Mouse (Mus musculus) stomach, embryonic 14.5 days (tissue): ENCODE data around the gene Chmp6. TPM values are rescaled to one million over a fixed set of nuclear protein-coding genes. Genes with fewer than 3 reads are reported as not detected.

Experiments used
- ATAC-seq: fragments of 200-750 bp; cut with Nextera tagmentation; 2 replicates; pipeline ENCODE4 v1.8.0; 2017; ENCODE audit warnings: low read depth, moderate TSS enrichment; ENCODE audit not compliant: insufficient number of reproducible peaks, insufficient read depth, low FRiP score
- H3K27ac ChIP-seq: fragments of 300-500 bp; sonication (generic); 2 replicates; pipeline ENCODE4 v1.5.1; 2014; ENCODE audit warnings: mild to moderate bottlenecking, low read length, moderate library complexity, mixed read lengths
- H3K27me3 ChIP-seq: fragments of 300-500 bp; sonication (generic); 2 replicates; pipeline ENCODE4 v1.6.1; 2014; ENCODE audit warnings: low read length, control low read depth, mixed read lengths; ENCODE audit not compliant: control insufficient read depth, insufficient read depth
- H3K36me3 ChIP-seq: fragments of 300-500 bp; sonication (generic); 2 replicates; pipeline ENCODE4 v1.6.1; 2014; ENCODE audit warnings: mild to moderate bottlenecking, control low read depth, low read length, moderate library complexity, mixed read lengths; ENCODE audit not compliant: control insufficient read depth, insufficient read depth
- H3K4me1 ChIP-seq: fragments of 300-500 bp; sonication (generic); 2 replicates; pipeline ENCODE4 v1.6.1; 2014; ENCODE audit warnings: low read length, control low read depth, mixed read lengths; ENCODE audit not compliant: control insufficient read depth, insufficient read depth
- H3K4me2 ChIP-seq: fragments of 300-500 bp; sonication (generic); replicated peaks from 2 replicates; pipeline ENCODE4 v1.6.1; 2014; ENCODE audit warnings: low read depth, low read length, control low read depth
- H3K4me3 ChIP-seq: fragments of 300-500 bp; sonication (generic); 2 replicates; pipeline ENCODE4 v1.5.1; 2014; ENCODE audit warnings: low read depth, low read length, control low read depth
- H3K9ac ChIP-seq: fragments of 300-500 bp; sonication (generic); replicated peaks from 2 replicates; pipeline ENCODE4 v1.6.1; 2014; ENCODE audit warnings: low read depth, mild to moderate bottlenecking, control low read depth, low read length, moderate library complexity, mixed read lengths
- H3K9me3 ChIP-seq: fragments of 300-500 bp; sonication (generic); 2 replicates; pipeline ENCODE4 v1.6.1; 2016; ENCODE audit warnings: low read depth, low read length, control low read depth; ENCODE audit not compliant: control insufficient read depth
- WGBS: fragments of 180-500 bp; shearing (Covaris S2); extraction: QIAGEN DNeasy Blood & Tissue Kit; methylation state at CpG from one replicate; pipeline ENCODE4 v1.1.7; 2014; 5-methylcytosine and 5-hydroxymethylcytosine counted together
- polyA plus RNA-seq: library from polyadenylated mRNA; unstranded; fragments of >200 nt; fragmentation: Nextera tagmentation; extraction: Ambion mirVana; gene quantifications from 2 replicates; pipeline ENCODE4 v1.2.1, GENCODE M21; 2014

Gene Chmp6
- polyA plus RNA-seq, 1 experiment from 2014 or later = 89.5 TPM

- WGBS = 82% methylated on average over 4 of the region's 4 CpGs
- ATAC-seq = no peak
- no peaks in the 10 kb centered on the region for H3K27me3 ChIP-seq
- no peak overlapping the region for H3K4me2 ChIP-seq
- H3K9me3 ChIP-seq = no peaks in the 10 kb centered on the region
- H3K4me1 ChIP-seq = 0 out of 2 replicates have a peak, but pooled peaks cover 5% of the 10 kb centered on the region
- H3K9ac ChIP-seq = no peak overlapping the region
- 0 out of 2 replicates have a peak, but pooled peaks cover 6% of the 10 kb centered on the region for H3K36me3 ChIP-seq
- no peak overlapping the region for H3K4me3 ChIP-seq
- no peak overlapping the region for H3K27ac ChIP-seq
Observed at GRCm38 (mm10) chr11:119959714-119960113, 46.5 kb downstream of the Chmp6 start.

GRCm38 (mm10) chr11:119960671-119961070 lies 47.4 kb downstream of the Chmp6 start:
- ATAC-seq = no peak
- Histone ChIP-seq H3K27me3 (no peaks in the 10 kb centered on the region), H3K4me2 (no peak overlapping the region), H3K4me1 (no peaks in the 10 kb centered on the region), H3K36me3 (0 out of 2 replicates have a peak, but pooled peaks cover 6% of the 10 kb centered on the region), H3K9ac (no peak overlapping the region), H3K9me3 (no peaks in the 10 kb centered on the region), H3K4me3 (no peak overlapping the region), H3K27ac (no peak overlapping the region)
- WGBS = 84% methylated on average over 6 of the region's 6 CpGs

GRCm38 (mm10) chr11:119961511-119961910 lies 48.3 kb downstream of the Chmp6 start:
- no peak for ATAC-seq
- 59% methylated on average over 3 of the region's 3 CpGs for WGBS

GRCm38 (mm10) chr11:119965053-119965452 lies 51.8 kb downstream of the Chmp6 start:
- Histone ChIP-seq H3K9me3 (no peaks in the 10 kb centered on the region), H3K27ac (no peak overlapping the region), H3K36me3 (peaks cover 11% of the 10 kb centered on the region; the same call in 1 of the 2 replicates), H3K4me3 (no peak overlapping the region), H3K9ac (no peak overlapping the region), H3K4me1 (no peaks in the 10 kb centered on the region), H3K4me2 (no peak overlapping the region), H3K27me3 (no peaks in the 10 kb centered on the region)
- 36% methylated on average over 9 of the region's 9 CpGs for WGBS
- ATAC-seq = no peak

More at GRCm38 (mm10) chr11:119961511-119961910, 48.3 kb downstream of the Chmp6 start:
- H3K9ac ChIP-seq = no peak overlapping the region
- H3K36me3 ChIP-seq = peaks cover 11% of the 10 kb centered on the region; the same call in 1 of the 2 replicates
- no peak overlapping the region for H3K4me3 ChIP-seq
- H3K27me3 ChIP-seq = no peaks in the 10 kb centered on the region
- H3K27ac ChIP-seq = no peak overlapping the region
- H3K9me3 ChIP-seq = no peaks in the 10 kb centered on the region
- H3K4me2 ChIP-seq = no peak overlapping the region
- no peaks in the 10 kb centered on the region for H3K4me1 ChIP-seq

- Histone ChIP-seq H3K4me3 (no peak overlapping the region), H3K27me3 (no peaks in the 10 kb centered on the region), H3K4me2 (no peak overlapping the region), H3K9me3 (no peaks in the 10 kb centered on the region), H3K36me3 (peaks cover 4% of the 10 kb centered on the region; the same call in 1 of the 2 replicates), H3K4me1 (no peaks in the 10 kb centered on the region), H3K27ac (no peak overlapping the region), H3K9ac (no peak overlapping the region)
- 0 out of 2 replicates have a peak, but pooled peaks have one; percentile 2 for ATAC-seq
- WGBS = 72% methylated on average over 6 of the region's 6 CpGs
Observed at GRCm38 (mm10) chr11:119966294-119966693, 53.1 kb downstream of the Chmp6 start.

GRCm38 (mm10) chr11:119967401-119967800 lies 54.2 kb downstream of the Chmp6 start:
- H3K27me3 ChIP-seq = no peaks in the 10 kb centered on the region
- WGBS = 78% methylated on average over 8 of the region's 8 CpGs
- H3K36me3 ChIP-seq = peaks cover 4% of the 10 kb centered on the region; the same call in 1 of the 2 replicates
- no peaks in the 10 kb centered on the region for H3K9me3 ChIP-seq
- H3K4me3 ChIP-seq = no peak overlapping the region
- H3K4me1 ChIP-seq = no peaks in the 10 kb centered on the region
- H3K4me2 ChIP-seq = no peak overlapping the region
- no peak overlapping the region for H3K9ac ChIP-seq
- no peak overlapping the region for H3K27ac ChIP-seq
- ATAC-seq = no peak

- no peak overlapping the region for H3K4me3 ChIP-seq
- H3K27ac ChIP-seq = no peak overlapping the region
- H3K9ac ChIP-seq = no peak overlapping the region
- H3K27me3 ChIP-seq = no peaks in the 10 kb centered on the region
- peaks cover 4% of the 10 kb centered on the region; the same call in 1 of the 2 replicates for H3K36me3 ChIP-seq
- WGBS = 88% methylated on average over 2 of the region's 2 CpGs
- no peak overlapping the region for H3K4me2 ChIP-seq
- no peaks in the 10 kb centered on the region for H3K9me3 ChIP-seq
- ATAC-seq = no peak
- H3K4me1 ChIP-seq = no peaks in the 10 kb centered on the region
Observed at GRCm38 (mm10) chr11:119967892-119968291, 54.7 kb downstream of the Chmp6 start.
